Mouse (Mus musculus) neural tube, embryonic 12.5 days (tissue): ENCODE data around the gene Rnf151. TPM values are rescaled to one million over a fixed set of nuclear protein-coding genes. Genes with fewer than 3 reads are reported as not detected.
A peak's percentile ranks its signal among the peaks of the same experiment; 100 is the strongest.
"Not testable (repeated sequence)": the region's sequence is repeated elsewhere in the genome, so short reads cannot be mapped to it uniquely, and the experiment has no call there.

ENCODE experiments used
- ATAC-seq: fragments of 200-750 bp; cut with Nextera tagmentation; 2 replicates; pipeline ENCODE4 v1.8.0; 2017; ENCODE audit warnings: low read depth, mild to moderate bottlenecking, moderate TSS enrichment, moderate library complexity; ENCODE audit not compliant: low FRiP score
- H3K27ac ChIP-seq: fragments of 300-500 bp; sonication (generic); 2 replicates; pipeline ENCODE4 v1.5.1; 2016
- H3K27me3 ChIP-seq: fragments of 300-500 bp; sonication (generic); replicated peaks from 2 replicates; pipeline ENCODE4 v1.6.1; 2016; ENCODE audit warnings: mild to moderate bottlenecking
- H3K36me3 ChIP-seq: fragments of 300-500 bp; sonication (generic); 2 replicates; pipeline ENCODE4 v1.6.1; 2016; ENCODE audit warnings: mild to moderate bottlenecking
- H3K4me1 ChIP-seq: fragments of 300-500 bp; sonication (generic); 2 replicates; pipeline ENCODE4 v1.6.1; 2016
- H3K4me2 ChIP-seq: fragments of 300-500 bp; sonication (generic); replicated peaks from 2 replicates; pipeline ENCODE4 v1.6.1; 2016; ENCODE audit warnings: mild to moderate bottlenecking
- H3K4me3 ChIP-seq: fragments of 300-500 bp; sonication (generic); 2 replicates; pipeline ENCODE4 v1.5.1; 2016
- H3K9ac ChIP-seq: fragments of 300-500 bp; sonication (generic); 2 replicates; pipeline ENCODE4 v1.6.1; 2016; ENCODE audit warnings: mild to moderate bottlenecking
- H3K9me3 ChIP-seq: fragments of 300-500 bp; sonication (generic); 2 replicates; pipeline ENCODE4 v1.6.1; 2016; ENCODE audit warnings: mild to moderate bottlenecking
- WGBS: fragments of 180-500 bp; shearing (Covaris S2); methylation state at CpG from one replicate; pipeline ENCODE4 v1.1.7; 2016; 5-methylcytosine and 5-hydroxymethylcytosine counted together
- polyA plus RNA-seq: library from polyadenylated mRNA; unstranded; fragments of >200 nt; fragmentation: Nextera tagmentation; extraction: Ambion mirVana; gene quantifications from 2 replicates; pipeline ENCODE4 v1.2.1, GENCODE M21; 2016

The Rnf151 gene
- polyA plus RNA-seq, 1 experiment from 2014 or later, result not detected

DNA sequence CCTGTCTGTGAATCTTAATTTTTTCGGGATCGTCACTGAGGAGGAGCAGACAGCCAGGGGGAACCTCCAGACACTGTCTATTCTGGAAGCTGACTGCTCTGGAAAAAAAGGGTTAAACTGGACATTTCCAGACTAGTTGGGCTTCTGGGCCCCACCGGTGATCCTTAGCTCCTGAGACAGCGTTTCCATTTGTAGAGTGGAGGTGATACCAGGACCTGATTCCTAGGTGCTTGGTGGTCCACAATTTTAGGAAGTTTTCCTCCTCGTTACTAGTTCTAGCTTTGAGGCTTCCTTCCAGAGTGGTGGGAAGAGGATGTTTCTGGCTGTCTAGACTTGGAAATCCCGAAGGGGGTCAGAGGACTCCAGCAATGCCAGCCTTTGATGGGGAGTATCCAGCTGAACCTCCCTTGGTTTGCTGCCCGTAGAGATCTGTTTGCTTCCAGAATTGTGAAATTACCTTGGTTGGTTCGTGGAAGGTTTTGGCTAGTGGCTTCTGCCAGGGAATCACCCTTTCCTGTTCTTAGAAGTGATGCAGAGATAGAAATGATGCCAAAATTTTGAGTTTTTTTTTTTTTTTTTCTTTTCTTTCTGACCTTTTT is 47.5 kb downstream of the Rnf151 start:
- peaks cover 27% of the 10 kb centered on the region for H3K4me1 ChIP-seq
- H3K4me2 ChIP-seq, result peak overlapping the region; percentile 81
- H3K4me3 ChIP-seq, result peak overlapping the region; percentile 99
- peak overlapping the region; percentile 59; the same call in 1 of the 2 replicates for H3K27ac ChIP-seq
- peak overlapping the region; percentile 97 for H3K9ac ChIP-seq
- 0 out of 2 replicates have a peak, but pooled peaks have one; percentile 5 for ATAC-seq
- H3K9me3 ChIP-seq, result no peaks in the 10 kb centered on the region
- H3K36me3 ChIP-seq, result no peaks in the 10 kb centered on the region
- WGBS, result 15% methylated on average over 8 of the region's 8 CpGs
- no peaks in the 10 kb centered on the region for H3K27me3 ChIP-seq

DNA sequence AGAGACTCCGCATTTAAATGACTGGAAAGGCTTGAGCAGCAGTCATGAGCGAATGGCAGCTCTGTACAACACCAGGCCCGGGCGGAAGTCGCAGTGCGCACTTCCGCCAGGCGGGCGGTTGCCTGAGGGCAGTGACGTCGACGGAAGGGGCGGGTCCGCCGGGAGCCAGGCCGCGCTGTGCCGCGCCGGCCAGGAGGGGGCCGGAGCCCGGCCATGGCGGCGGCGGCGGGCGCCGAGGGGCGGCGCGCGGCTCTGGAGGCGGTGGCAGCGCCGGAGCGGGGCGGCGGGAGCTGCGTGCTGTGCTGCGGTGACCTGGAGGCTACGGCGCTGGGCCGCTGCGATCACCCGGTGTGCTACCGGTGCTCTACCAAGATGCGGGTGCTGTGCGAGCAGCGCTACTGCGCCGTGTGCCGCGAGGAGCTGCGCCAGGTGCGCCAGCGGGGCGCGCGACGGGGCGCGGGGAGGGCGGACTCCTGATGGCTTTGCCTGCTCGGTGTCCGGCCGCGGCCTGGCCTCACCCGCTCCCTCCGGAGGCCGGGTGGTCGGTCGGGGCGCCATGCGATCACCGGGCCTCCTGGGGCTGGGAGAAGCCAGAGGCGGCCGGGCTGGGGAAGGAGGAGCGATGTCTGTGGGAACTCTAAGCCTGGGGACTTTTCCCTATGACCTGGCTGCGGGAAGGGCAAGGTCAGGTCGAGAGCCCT is 48.2 kb downstream of the Rnf151 start, which contains the start of gene Zfp598:
Gene Zfp598, plus strand, starts transcription at position 143 of the 701 bp plus-strand sequence.
- Histone ChIP-seq H3K4me1 (peaks cover 27% of the 10 kb centered on the region), H3K36me3 (no peaks in the 10 kb centered on the region), H3K4me3 (peak within 1 kb of the TSS; percentile 99), H3K27me3 (no peaks in the 10 kb centered on the region), H3K9me3 (no peaks in the 10 kb centered on the region), H3K9ac (peak within 1 kb of the TSS; percentile 97), H3K27ac (peak within 1 kb of the TSS; percentile 59), H3K4me2 (peak within 1 kb of the TSS; percentile 81)
- ATAC-seq, result peak; percentile 98
- 1% methylated on average over 66 of the region's 80 CpGs for WGBS

DNA sequence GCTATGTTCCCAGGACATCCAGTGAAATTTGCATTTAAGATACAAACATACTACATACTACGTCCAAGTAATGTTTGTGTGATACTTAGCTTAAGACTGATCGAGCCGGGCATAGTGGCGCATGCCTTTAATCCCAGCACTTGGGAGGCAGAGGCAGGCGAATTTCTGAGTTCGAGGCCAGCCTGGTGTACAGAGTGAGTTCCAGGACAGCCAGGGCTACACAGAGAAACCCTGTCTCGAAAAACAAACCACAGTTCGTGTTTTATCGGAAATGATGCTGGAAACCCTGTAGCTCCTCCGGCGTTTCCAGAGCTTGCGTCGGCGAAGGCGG is 48.7 kb downstream of the Rnf151 start:
- Histone ChIP-seq H3K4me3 (peak overlapping the region; percentile 99), H3K27ac (0 out of 2 replicates have a peak overlapping the region, but pooled peaks have one; percentile 59), H3K9ac (peak overlapping the region; percentile 97; the same call in 1 of the 2 replicates), H3K4me2 (peak overlapping the region; percentile 81), H3K4me1 (peaks cover 27% of the 10 kb centered on the region)
- ATAC-seq, result peak; percentile 41
- not testable (repeated sequence) for H3K9me3 ChIP-seq, H3K36me3 ChIP-seq, H3K27me3 ChIP-seq
- WGBS, result 13% methylated on average over 15 of the region's 15 CpGs

DNA sequence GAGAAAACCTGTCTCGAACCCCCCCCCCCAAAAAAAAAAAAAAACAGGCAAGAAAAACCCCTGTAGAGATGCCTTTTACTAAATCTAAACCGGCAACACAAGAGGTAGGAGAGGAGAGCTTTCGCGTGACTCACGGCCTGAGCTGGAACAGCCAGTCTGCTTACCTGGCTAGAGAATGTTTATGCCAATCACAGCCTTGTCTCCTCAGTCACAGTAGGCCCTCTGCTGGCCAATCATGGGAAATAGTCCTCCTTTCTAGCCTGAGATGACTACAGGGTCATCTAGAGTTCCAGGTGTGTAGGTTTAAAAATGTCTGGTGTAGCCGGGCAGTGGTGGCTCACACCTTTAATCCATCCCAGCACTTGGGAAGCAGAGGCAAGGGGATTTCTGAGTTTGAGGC is 50.4 kb downstream of the Rnf151 start:
- Histone ChIP-seq H3K9me3 (no peaks in the 10 kb centered on the region), H3K9ac (no peak overlapping the region), H3K4me1 (peaks cover 27% of the 10 kb centered on the region), H3K27ac (no peak overlapping the region), H3K27me3 (no peaks in the 10 kb centered on the region; the same call in 1 of the 2 replicates), H3K36me3 (no peaks in the 10 kb centered on the region), H3K4me3 (no peak overlapping the region), H3K4me2 (no peak overlapping the region)
- no peak for ATAC-seq
- 35% methylated on average over 6 of the region's 6 CpGs for WGBS

GRCm38 (mm10) chr17:24667011-24667410 is 50.9 kb downstream of the Rnf151 start:
- not testable (repeated sequence) for H3K4me2 ChIP-seq, H3K27me3 ChIP-seq, H3K36me3 ChIP-seq, H3K4me3 ChIP-seq, H3K27ac ChIP-seq, H3K9ac ChIP-seq, ATAC-seq, H3K9me3 ChIP-seq
- 73% methylated on average over 7 of the region's 7 CpGs for WGBS
- H3K4me1 ChIP-seq, result peaks cover 23% of the 10 kb centered on the region

Other genes with a start within 250 kb of the Rnf151 start
- 37.9 and 38.5 TPM in 2 replicates for gene E4f1, start 247.8 kb downstream of the Rnf151 start, polyA plus RNA-seq
- gene Pgp, start 247.7 kb downstream of the Rnf151 start, polyA plus RNA-seq, result 58.6 and 62.7 TPM in 2 replicates
- gene Bricd5, start 244.2 kb downstream of the Rnf151 start, polyA plus RNA-seq, result 0.28 TPM in 2 replicates
- 33.8 and 34.9 TPM in 2 replicates for gene Mlst8, start 239.0 kb downstream of the Rnf151 start, polyA plus RNA-seq
- 23.2 and 25.4 TPM in 2 replicates for gene Caskin1, start 229.5 kb downstream of the Rnf151 start, polyA plus RNA-seq
- gene Traf7, start 190.1 kb downstream of the Rnf151 start, polyA plus RNA-seq, result 83.4 and 84.0 TPM in 2 replicates
- gene Rab26, start 183.9 kb downstream of the Rnf151 start, polyA plus RNA-seq, result 1.6 and 2.2 TPM in 2 replicates
- 23.0 and 26.5 TPM in 2 replicates for gene Pkd1, start 168.2 kb downstream of the Rnf151 start, polyA plus RNA-seq
- gene Tsc2, start 85.4 kb downstream of the Rnf151 start, polyA plus RNA-seq, result 66.5 and 75.0 TPM in 2 replicates
- 10.5 and 12.4 TPM in 2 replicates for gene Nthl1, start 85.4 kb downstream of the Rnf151 start, polyA plus RNA-seq
- 36.9 and 37.7 TPM in 2 replicates for gene Slc9a3r2, start 67.7 kb downstream of the Rnf151 start, polyA plus RNA-seq
- gene Npw, start 59.6 kb downstream of the Rnf151 start, polyA plus RNA-seq, result not detected in 2 replicates
- gene Zfp598, start 48.4 kb downstream of the Rnf151 start, polyA plus RNA-seq, result 24.1 and 27.2 TPM in 2 replicates
- 42.3 and 43.3 TPM in 2 replicates for gene Syngr3, start 28.1 kb downstream of the Rnf151 start, polyA plus RNA-seq
- 40.2 and 41.9 TPM in 2 replicates for gene Gfer, start 21.9 kb downstream of the Rnf151 start, polyA plus RNA-seq
- 2.4 and 3.0 TPM in 2 replicates for gene Noxo1, start 21.8 kb downstream of the Rnf151 start, polyA plus RNA-seq
- gene Tbl3, start 10.4 kb downstream of the Rnf151 start, polyA plus RNA-seq, result 91.5 and 95.3 TPM in 2 replicates
- gene Rps2, start 53 bp upstream of the Rnf151 start, polyA plus RNA-seq, result 826 and 871 TPM in 2 replicates
- gene Ndufb10, start 6.4 kb upstream of the Rnf151 start, polyA plus RNA-seq, result 230 and 240 TPM in 2 replicates
- gene Rpl3l, start 9.8 kb upstream of the Rnf151 start, polyA plus RNA-seq, result not detected in 2 replicates
- 23.3 and 24.8 TPM in 2 replicates for gene Msrb1, start 18.6 kb upstream of the Rnf151 start, polyA plus RNA-seq
- 0.62 and 0.69 TPM in 2 replicates for gene Hs3st6, start 34.9 kb upstream of the Rnf151 start, polyA plus RNA-seq
- not detected in 2 replicates for gene Meiob, start 86.2 kb upstream of the Rnf151 start, polyA plus RNA-seq
- 37.5 and 40.0 TPM in 2 replicates for gene Hagh, start 122.1 kb upstream of the Rnf151 start, polyA plus RNA-seq
- 18.2 and 18.7 TPM in 2 replicates for gene Fahd1, start 132.3 kb upstream of the Rnf151 start, polyA plus RNA-seq
- gene Igfals, start 147.9 kb upstream of the Rnf151 start, polyA plus RNA-seq, result 0.28 and 0.32 TPM in 2 replicates
- 75.4 and 75.9 TPM in 2 replicates for gene Nubp2, start 168.3 kb upstream of the Rnf151 start, polyA plus RNA-seq
- 53.1 and 57.7 TPM in 2 replicates for gene Spsb3, start 168.6 kb upstream of the Rnf151 start, polyA plus RNA-seq
- gene Eme2, start 177.0 kb upstream of the Rnf151 start, polyA plus RNA-seq, result 41.6 and 44.5 TPM in 2 replicates
- gene Mrps34, start 177.1 kb upstream of the Rnf151 start, polyA plus RNA-seq, result 89.9 and 98.4 TPM in 2 replicates
- gene Nme3, start 178.4 kb upstream of the Rnf151 start, polyA plus RNA-seq, result 49.7 and 55.1 TPM in 2 replicates
- gene Mapk8ip3, start 218.9 kb upstream of the Rnf151 start, polyA plus RNA-seq, result 78.9 and 82.1 TPM in 2 replicates
- gene Jpt2, start 242.6 kb upstream of the Rnf151 start, polyA plus RNA-seq, result 183 TPM in 2 replicates